In genomic region chr6:117675059-117675800, GRCm38 (mm10) we compare ENCODE assay signal across 9 mouse cellular contexts.
DNase-seq lines count a peak whose midpoint lies in the region; ATAC-seq lines count a peak whose summit lies in the region.
"Had no signal": no experiment of that assay in that cellular context is flagged by ENCODE, and none has a peak within 500 bp of the region (broad histone marks: within the 10 kb centered on the region; RNA-seq: fewer than 3 reads in every experiment).

No protein-coding gene starts in this region.

- H3K27me3 ChIP-seq in heart, embryonic 10.5 days (ENCODE audit: insufficient read depth, poor library complexity, severe bottlenecking): peaks cover 13% of the 10 kb centered on the region; the same call in 1 of the 2 replicates
- 0 out of 2 replicates have a peak, but pooled peaks cover 5% of the 10 kb centered on the region for H3K27me3 ChIP-seq in heart, embryonic 12.5 days (replicated peaks)
- no peaks in the 10 kb centered on the region for H3K27me3 ChIP-seq in midbrain, embryonic 14.5 days (ENCODE audit: control insufficient read depth, insufficient read depth, low read length)
- H3K27me3 ChIP-seq: lung, embryonic 15.5 days had no signal

- no peak overlapping the region for H3K27ac ChIP-seq in heart, embryonic 10.5 days
- no peak overlapping the region for H3K27ac ChIP-seq in heart, embryonic 12.5 days (ENCODE audit: poor library complexity, severe bottlenecking)
- H3K27ac ChIP-seq in midbrain, embryonic 14.5 days (replicated peaks; ENCODE audit: low read depth, low read length): no peak overlapping the region
- H3K27ac ChIP-seq: lung, embryonic 15.5 days had no signal

- ATAC-seq in heart, embryonic 12.5 days (ENCODE audit: insufficient number of reproducible peaks, low FRiP score): no peak
- no peak for ATAC-seq in midbrain, embryonic 14.5 days (ENCODE audit: low FRiP score, low TSS enrichment)

- 47% methylated on average over 15 of the region's 15 CpGs for WGBS in heart, embryonic 10.5 days
- 51% methylated on average over 15 of the region's 15 CpGs for WGBS in heart, embryonic 12.5 days
- 58% methylated on average over 15 of the region's 15 CpGs for WGBS in midbrain, embryonic 14.5 days

- no peak overlapping the region for H3K4me3 ChIP-seq in heart, embryonic 10.5 days
- H3K4me3 ChIP-seq in heart, embryonic 12.5 days: no peak overlapping the region
- H3K4me3 ChIP-seq in midbrain, embryonic 14.5 days (replicated peaks; ENCODE audit: low read depth, low read length): no peak overlapping the region
- H3K4me3 ChIP-seq: lung, embryonic 15.5 days had no signal

- H3K9ac ChIP-seq in heart, embryonic 12.5 days: no peak overlapping the region
- no peak overlapping the region for H3K9ac ChIP-seq in midbrain, embryonic 14.5 days (replicated peaks; ENCODE audit: low read length)
- H3K9ac ChIP-seq: lung, embryonic 15.5 days had no signal

- H3K4me2 ChIP-seq in heart, embryonic 12.5 days: no peak overlapping the region
- H3K4me2 ChIP-seq in midbrain, embryonic 14.5 days (ENCODE audit: low read length): no peak overlapping the region
- H3K4me2 ChIP-seq: lung, embryonic 15.5 days had no signal

- no peaks in the 10 kb centered on the region for H3K36me3 ChIP-seq in heart, embryonic 10.5 days
- H3K36me3 ChIP-seq in heart, embryonic 12.5 days: no peaks in the 10 kb centered on the region
- H3K36me3 ChIP-seq in midbrain, embryonic 14.5 days (ENCODE audit: control insufficient read depth, insufficient read depth, low read length): no peaks in the 10 kb centered on the region
- H3K36me3 ChIP-seq: lung, embryonic 15.5 days had no signal

- H3K4me1 ChIP-seq in heart, embryonic 10.5 days: 0 out of 2 replicates have a peak, but pooled peaks cover 13% of the 10 kb centered on the region
- H3K4me1 ChIP-seq in heart, embryonic 12.5 days (replicated peaks): no peaks in the 10 kb centered on the region
- no peaks in the 10 kb centered on the region for H3K4me1 ChIP-seq in midbrain, embryonic 14.5 days (ENCODE audit: control insufficient read depth, insufficient read depth, low read length)

- DNase-seq in heart, embryonic 10.5 days (ENCODE audit: low spot score): peak; percentile 78
- DNase-seq in right cerebral cortex, postnatal 4 days: peak; percentile 19
- no peak for DNase-seq in right cerebral cortex, postnatal 25 days
- peak; percentile 36 for DNase-seq in embryo, embryonic 11.5 days (ENCODE audit: low read depth, low spot score)
- peak; percentile 46 for DNase-seq in midbrain, embryonic 14.5 days
- DNase-seq in spleen, adult 12 weeks (ENCODE audit: low spot score): no peak
- DNase-seq in right cerebral cortex, adult 2 months (ENCODE audit: low spot score in 2 of 2): no peak

- no peaks in the 10 kb centered on the region for H3K9me3 ChIP-seq in heart, embryonic 10.5 days
- 0 out of 2 replicates have a peak, but pooled peaks cover 2% of the 10 kb centered on the region for H3K9me3 ChIP-seq in heart, embryonic 12.5 days (replicated peaks)
- H3K9me3 ChIP-seq in midbrain, embryonic 14.5 days (ENCODE audit: control insufficient read depth, low read length): no peaks in the 10 kb centered on the region
- H3K9me3 ChIP-seq: lung, embryonic 15.5 days had no signal

Comparison
In these comparisons a context has a peak if more than half of its experiments do, and no peak if none do; other contexts are left out.
1. DNase-seq: peak in heart, embryonic 10.5 days (single experiment), right cerebral cortex, postnatal 4 days (single experiment), embryo, embryonic 11.5 days (single experiment) and midbrain, embryonic 14.5 days (single experiment); none in right cerebral cortex, postnatal 25 days (single experiment), spleen, adult 12 weeks (single experiment) and right cerebral cortex, adult 2 months (0 of 2).